Mouse (Mus musculus): ENCODE results near the gene Blvrb. TPM values are rescaled to one million over a fixed set of nuclear protein-coding genes. Genes with fewer than 3 reads are reported as not detected.

The Blvrb gene
- polyA plus RNA-seq, 1 experiment: 71.6 TPM

GRCm38 (mm10) chr7:27501620-27502019 lies 53.8 kb downstream of the Blvrb start:
- no peak for TF ChIP-seq POLR2A (IDR thresholded peaks at IDR 0.05; ENCODE audit: borderline replicate concordance, extremely low read depth, low read depth, low read length)
- no peak for TF ChIP-seq CTCF (IDR thresholded peaks at IDR 0.05; ENCODE audit: insufficient read depth, low read length)
- H3K4me3 ChIP-seq (replicated peaks; ENCODE audit: extremely low read depth, low read depth, low read length): peak overlapping the region; percentile 34
- peaks cover 3% of the 10 kb centered on the region; the same call in 1 of the 2 replicates for H3K4me1 ChIP-seq (ENCODE audit: control insufficient read depth, insufficient read depth, low read length)
- DNase-seq: no peak
- 34% methylated on average over 4 of the region's 4 CpGs for WGBS

GRCm38 (mm10) chr7:27506765-27507370 lies 59.1 kb downstream of the Blvrb start:
- DNase-seq: no peak
- 25% methylated on average over 9 of the region's 9 CpGs for WGBS
- no peaks in the 10 kb centered on the region for H3K4me1 ChIP-seq (ENCODE audit: control insufficient read depth, insufficient read depth, low read length)
- no peak for TF ChIP-seq POLR2A (IDR thresholded peaks at IDR 0.05; ENCODE audit: borderline replicate concordance, extremely low read depth, low read depth, low read length)
- no peak for TF ChIP-seq CTCF (IDR thresholded peaks at IDR 0.05; ENCODE audit: insufficient read depth, low read length)
- no peak overlapping the region for H3K4me3 ChIP-seq (replicated peaks; ENCODE audit: extremely low read depth, low read depth, low read length)

- DNase-seq: peak; percentile 99
- peak overlapping the region; percentile 89 for H3K4me3 ChIP-seq (replicated peaks; ENCODE audit: extremely low read depth, low read depth, low read length)
- TF ChIP-seq POLR2A (IDR thresholded peaks at IDR 0.05; ENCODE audit: borderline replicate concordance, extremely low read depth, low read depth, low read length) (peak; percentile 95), CTCF (IDR thresholded peaks at IDR 0.05; ENCODE audit: insufficient read depth, low read length) (no peak)
- no peaks in the 10 kb centered on the region for H3K4me1 ChIP-seq (ENCODE audit: control insufficient read depth, insufficient read depth, low read length)
- WGBS: 2% methylated on average over 54 of the region's 54 CpGs
These were observed 60.2 kb downstream of the Blvrb start for GRCm38 (mm10) chr7:27507711-27508647.

GRCm38 (mm10) chr7:27508648-27509005 lies 60.8 kb downstream of the Blvrb start:
- peak; percentile 80 for TF ChIP-seq CTCF (IDR thresholded peaks at IDR 0.05; ENCODE audit: insufficient read depth, low read length)
- no peak for TF ChIP-seq POLR2A (IDR thresholded peaks at IDR 0.05; ENCODE audit: borderline replicate concordance, extremely low read depth, low read depth, low read length)
- 18% methylated on average over 6 of the region's 6 CpGs for WGBS
- no peaks in the 10 kb centered on the region for H3K4me1 ChIP-seq (ENCODE audit: control insufficient read depth, insufficient read depth, low read length)
- H3K4me3 ChIP-seq (replicated peaks; ENCODE audit: extremely low read depth, low read depth, low read length): no peak overlapping the region
- peak; percentile 51 for DNase-seq

GRCm38 (mm10) chr7:27510809-27511208 lies 63.0 kb downstream of the Blvrb start:
- 97% methylated on average over 2 of the region's 2 CpGs for WGBS
- no peak for DNase-seq
- TF ChIP-seq CTCF (IDR thresholded peaks at IDR 0.05; ENCODE audit: insufficient read depth, low read length) (no peak), POLR2A (IDR thresholded peaks at IDR 0.05; ENCODE audit: borderline replicate concordance, extremely low read depth, low read depth, low read length) (no peak)

GRCm38 (mm10) chr7:27514961-27515360 lies 67.2 kb downstream of the Blvrb start:
- TF ChIP-seq CTCF (IDR thresholded peaks at IDR 0.05; ENCODE audit: insufficient read depth, low read length) (no peak), POLR2A (IDR thresholded peaks at IDR 0.05; ENCODE audit: borderline replicate concordance, extremely low read depth, low read depth, low read length) (no peak)
- Histone ChIP-seq H3K4me3 (replicated peaks; ENCODE audit: extremely low read depth, low read depth, low read length) (no peak overlapping the region), H3K4me1 (ENCODE audit: control insufficient read depth, insufficient read depth, low read length) (no peaks in the 10 kb centered on the region)
- DNase-seq: no peak
- 67% methylated on average over 9 of the region's 9 CpGs for WGBS

More at GRCm38 (mm10) chr7:27510809-27511208, 63.0 kb downstream of the Blvrb start:
- no peak overlapping the region for H3K4me3 ChIP-seq (replicated peaks; ENCODE audit: extremely low read depth, low read depth, low read length)
- H3K4me1 ChIP-seq (ENCODE audit: control insufficient read depth, insufficient read depth, low read length): no peaks in the 10 kb centered on the region

Other genes starting within 250 kb of the Blvrb start
- gene Itpkc, start 219.3 kb upstream of the Blvrb start, polyA plus RNA-seq (2012; rRNA removed): 8.6 and 11.2 TPM in 2 replicates
- gene Coq8b, start 215.0 kb upstream of the Blvrb start, polyA plus RNA-seq (2012; rRNA removed): 68.6 and 76.8 TPM in 2 replicates
- 33.0 and 36.4 TPM in 2 replicates for gene Numbl, start 189.5 kb upstream of the Blvrb start, polyA plus RNA-seq (2012; rRNA removed)
- 496 and 612 TPM in 2 replicates for gene Ltbp4, start 110.3 kb upstream of the Blvrb start, polyA plus RNA-seq (2012; rRNA removed)
- gene Shkbp1, start 92.0 kb upstream of the Blvrb start, polyA plus RNA-seq (2012; rRNA removed): 76.4 and 85.1 TPM in 2 replicates
- gene Gm20479, start 90.6 kb upstream of the Blvrb start, polyA plus RNA-seq (2012; rRNA removed): not detected in 2 replicates
- gene Sptbn4, start 292 bp upstream of the Blvrb start, polyA plus RNA-seq (2012; rRNA removed): 0.05 and 0.13 TPM in 2 replicates
- 10.2 and 10.5 TPM in 2 replicates for gene Sertad3, start 25.8 kb downstream of the Blvrb start, polyA plus RNA-seq (2012; rRNA removed)
- gene Sertad1, start 38.9 kb downstream of the Blvrb start, polyA plus RNA-seq (2012; rRNA removed): 50.7 and 56.1 TPM in 2 replicates
- gene Prx, start 51.3 kb downstream of the Blvrb start, polyA plus RNA-seq (2012; rRNA removed): 62.0 and 67.4 TPM in 2 replicates
- 1.3 and 1.8 TPM in 2 replicates for gene Hipk4, start 75.3 kb downstream of the Blvrb start, polyA plus RNA-seq (2012; rRNA removed)
- gene Pld3, start 105.2 kb downstream of the Blvrb start, polyA plus RNA-seq (2012; rRNA removed): 180 and 201 TPM in 2 replicates
- 22.4 and 28.5 TPM in 2 replicates for gene 2310022A10Rik, start 105.3 kb downstream of the Blvrb start, polyA plus RNA-seq (2012; rRNA removed)
- gene Akt2, start 143.6 kb downstream of the Blvrb start, polyA plus RNA-seq (2012; rRNA removed): 81.4 and 101 TPM in 2 replicates
- not detected in 2 replicates for gene Ttc9b, start 205.9 kb downstream of the Blvrb start, polyA plus RNA-seq (2012; rRNA removed)
- 27.1 and 31.9 TPM in 2 replicates for gene Map3k10, start 226.6 kb downstream of the Blvrb start, polyA plus RNA-seq (2012; rRNA removed)
- 0.36 and 1.5 TPM in 2 replicates for gene Zfp607b, start 241.4 kb downstream of the Blvrb start, polyA plus RNA-seq (2012; rRNA removed)

All from lung, adult 2 months (tissue).